Mouse (Mus musculus): ENCODE results near the gene Pdap1. TPM values are rescaled to one million over a fixed set of nuclear protein-coding genes. Genes with fewer than 3 reads are reported as not detected.
"Not testable (repeated sequence)": the region's sequence is repeated elsewhere in the genome, so short reads cannot be mapped to it uniquely, and the experiment has no call there.

Gene Pdap1
- polyA plus RNA-seq, 1 experiment from 2014 or later = 89.9 TPM

- Histone ChIP-seq H3K4me1 (replicated peaks; ENCODE audit: insufficient read depth, low read length) (no peaks in the 10 kb centered on the region), H3K27me3 (ENCODE audit: insufficient read depth, low read length) (no peaks in the 10 kb centered on the region), H3K9me3 (replicated peaks; ENCODE audit: low read length) (no peaks in the 10 kb centered on the region), H3K27ac (no peak overlapping the region), H3K4me2 (ENCODE audit: low read length) (no peak overlapping the region), H3K36me3 (ENCODE audit: insufficient read depth, low read length) (peaks cover 66% of the 10 kb centered on the region), H3K4me3 (replicated peaks; ENCODE audit: low read depth, low read length) (no peak overlapping the region), H3K9ac (ENCODE audit: low read depth, low read length) (no peak overlapping the region)
- DNase-seq (ENCODE audit: low spot score) (no peak), ATAC-seq (replicated peaks; ENCODE audit: low FRiP score, low read depth) (no peak)
- no peak for TF ChIP-seq CTCF (IDR thresholded peaks at IDR 0.05; ENCODE audit: low read depth)
- 85% methylated on average over 9 of the region's 9 CpGs for WGBS
These were observed 34.3 kb downstream of the Pdap1 start for GRCm38 (mm10) chr5:145105694-145106275.

GRCm38 (mm10) chr5:145104328-145104727 lies 35.7 kb downstream of the Pdap1 start:
- H3K27me3 ChIP-seq (ENCODE audit: insufficient read depth, low read length) = no peaks in the 10 kb centered on the region
- WGBS = 90% methylated on average over 9 of the region's 9 CpGs
- H3K4me1 ChIP-seq (replicated peaks; ENCODE audit: insufficient read depth, low read length) = no peaks in the 10 kb centered on the region
- no peak overlapping the region for H3K27ac ChIP-seq
- H3K4me2 ChIP-seq (ENCODE audit: low read length) = no peak overlapping the region
- DNase-seq (ENCODE audit: low spot score) (no peak), ATAC-seq (replicated peaks; ENCODE audit: low FRiP score, low read depth) (no peak)
- no peak overlapping the region for H3K9ac ChIP-seq (ENCODE audit: low read depth, low read length)
- no peaks in the 10 kb centered on the region for H3K9me3 ChIP-seq (replicated peaks; ENCODE audit: low read length)
- peaks cover 65% of the 10 kb centered on the region for H3K36me3 ChIP-seq (ENCODE audit: insufficient read depth, low read length)
- no peak for TF ChIP-seq CTCF (IDR thresholded peaks at IDR 0.05; ENCODE audit: low read depth)
- H3K4me3 ChIP-seq (replicated peaks; ENCODE audit: low read depth, low read length) = no peak overlapping the region

- no peaks in the 10 kb centered on the region for H3K27me3 ChIP-seq (ENCODE audit: insufficient read depth, low read length)
- no peak for ATAC-seq (replicated peaks; ENCODE audit: low FRiP score, low read depth)
- 91% methylated on average over 4 of the region's 4 CpGs for WGBS
- DNase-seq (ENCODE audit: low spot score) = no peak
- no peak overlapping the region for H3K27ac ChIP-seq
- H3K4me3 ChIP-seq (replicated peaks; ENCODE audit: low read depth, low read length) = no peak overlapping the region
- no peaks in the 10 kb centered on the region for H3K9me3 ChIP-seq (replicated peaks; ENCODE audit: low read length)
- TF ChIP-seq CTCF (IDR thresholded peaks at IDR 0.05; ENCODE audit: low read depth) = no peak
- no peaks in the 10 kb centered on the region for H3K4me1 ChIP-seq (replicated peaks; ENCODE audit: insufficient read depth, low read length)
- H3K36me3 ChIP-seq (ENCODE audit: insufficient read depth, low read length) = peaks cover 53% of the 10 kb centered on the region
- no peak overlapping the region for H3K9ac ChIP-seq (ENCODE audit: low read depth, low read length)
- no peak overlapping the region for H3K4me2 ChIP-seq (ENCODE audit: low read length)
These were observed 37.3 kb downstream of the Pdap1 start for GRCm38 (mm10) chr5:145102706-145103105.

- H3K4me3 ChIP-seq (replicated peaks; ENCODE audit: low read depth, low read length); DNase-seq (ENCODE audit: low spot score); ATAC-seq (replicated peaks; ENCODE audit: low FRiP score, low read depth); H3K4me2 ChIP-seq (ENCODE audit: low read length); H3K27ac ChIP-seq; H3K27me3 ChIP-seq (ENCODE audit: insufficient read depth, low read length); H3K9ac ChIP-seq (ENCODE audit: low read depth, low read length); H3K9me3 ChIP-seq (replicated peaks; ENCODE audit: low read length); H3K4me1 ChIP-seq (replicated peaks; ENCODE audit: insufficient read depth, low read length): not testable (repeated sequence)
- 92% methylated on average over 11 of the region's 11 CpGs for WGBS
- peaks cover 43% of the 10 kb centered on the region for H3K36me3 ChIP-seq (ENCODE audit: insufficient read depth, low read length)
These were observed 38.6 kb downstream of the Pdap1 start for GRCm38 (mm10) chr5:145101451-145101850.

- ATAC-seq (replicated peaks; ENCODE audit: low FRiP score, low read depth) (no peak), DNase-seq (ENCODE audit: low spot score) (no peak)
- Histone ChIP-seq H3K27ac (no peak overlapping the region), H3K4me2 (ENCODE audit: low read length) (no peak overlapping the region), H3K4me1 (replicated peaks; ENCODE audit: insufficient read depth, low read length) (no peaks in the 10 kb centered on the region), H3K27me3 (ENCODE audit: insufficient read depth, low read length) (no peaks in the 10 kb centered on the region), H3K9me3 (replicated peaks; ENCODE audit: low read length) (no peaks in the 10 kb centered on the region), H3K36me3 (ENCODE audit: insufficient read depth, low read length) (peaks cover 38% of the 10 kb centered on the region), H3K4me3 (replicated peaks; ENCODE audit: low read depth, low read length) (no peak overlapping the region), H3K9ac (ENCODE audit: low read depth, low read length) (no peak overlapping the region)
- WGBS = 96% methylated on average over 9 of the region's 9 CpGs
- no peak for TF ChIP-seq CTCF (IDR thresholded peaks at IDR 0.05; ENCODE audit: low read depth)
These were observed 39.1 kb downstream of the Pdap1 start for GRCm38 (mm10) chr5:145100960-145101359.

- Histone ChIP-seq H3K4me1 (replicated peaks; ENCODE audit: insufficient read depth, low read length) (no peaks in the 10 kb centered on the region), H3K27ac (no peak overlapping the region), H3K4me3 (replicated peaks; ENCODE audit: low read depth, low read length) (no peak overlapping the region), H3K9ac (ENCODE audit: low read depth, low read length) (no peak overlapping the region), H3K27me3 (ENCODE audit: insufficient read depth, low read length) (no peaks in the 10 kb centered on the region), H3K36me3 (ENCODE audit: insufficient read depth, low read length) (peaks cover 30% of the 10 kb centered on the region), H3K9me3 (replicated peaks; ENCODE audit: low read length) (no peaks in the 10 kb centered on the region), H3K4me2 (ENCODE audit: low read length) (no peak overlapping the region)
- TF ChIP-seq CTCF (IDR thresholded peaks at IDR 0.05; ENCODE audit: low read depth) = no peak
- ATAC-seq (replicated peaks; ENCODE audit: low FRiP score, low read depth) (no peak), DNase-seq (ENCODE audit: low spot score) (no peak)
- WGBS = 96% methylated on average over 10 of the region's 10 CpGs
These were observed 41.7 kb downstream of the Pdap1 start for GRCm38 (mm10) chr5:145098340-145098821.

GRCm38 (mm10) chr5:145096195-145096594 lies 43.8 kb downstream of the Pdap1 start:
- Histone ChIP-seq H3K27ac (no peak overlapping the region), H3K9me3 (replicated peaks; ENCODE audit: low read length) (no peaks in the 10 kb centered on the region), H3K36me3 (ENCODE audit: insufficient read depth, low read length) (peaks cover 39% of the 10 kb centered on the region), H3K4me2 (ENCODE audit: low read length) (no peak overlapping the region), H3K27me3 (ENCODE audit: insufficient read depth, low read length) (no peaks in the 10 kb centered on the region), H3K9ac (ENCODE audit: low read depth, low read length) (no peak overlapping the region), H3K4me1 (replicated peaks; ENCODE audit: insufficient read depth, low read length) (no peaks in the 10 kb centered on the region), H3K4me3 (replicated peaks; ENCODE audit: low read depth, low read length) (no peak overlapping the region)
- DNase-seq (ENCODE audit: low spot score) (no peak), ATAC-seq (replicated peaks; ENCODE audit: low FRiP score, low read depth) (no peak)
- WGBS = 88% methylated on average over 4 of the region's 4 CpGs
- TF ChIP-seq CTCF (IDR thresholded peaks at IDR 0.05; ENCODE audit: low read depth) = no peak
